Mouse (Mus musculus): Measurements from ENCODE around the gene Ran.
A peak's percentile ranks its signal among the peaks of the same experiment; 100 is the strongest.
"Not testable (repeated sequence)": the region's sequence is repeated elsewhere in the genome, so short reads cannot be mapped to it uniquely, and the experiment has no call there.

The Ran gene

DNA sequence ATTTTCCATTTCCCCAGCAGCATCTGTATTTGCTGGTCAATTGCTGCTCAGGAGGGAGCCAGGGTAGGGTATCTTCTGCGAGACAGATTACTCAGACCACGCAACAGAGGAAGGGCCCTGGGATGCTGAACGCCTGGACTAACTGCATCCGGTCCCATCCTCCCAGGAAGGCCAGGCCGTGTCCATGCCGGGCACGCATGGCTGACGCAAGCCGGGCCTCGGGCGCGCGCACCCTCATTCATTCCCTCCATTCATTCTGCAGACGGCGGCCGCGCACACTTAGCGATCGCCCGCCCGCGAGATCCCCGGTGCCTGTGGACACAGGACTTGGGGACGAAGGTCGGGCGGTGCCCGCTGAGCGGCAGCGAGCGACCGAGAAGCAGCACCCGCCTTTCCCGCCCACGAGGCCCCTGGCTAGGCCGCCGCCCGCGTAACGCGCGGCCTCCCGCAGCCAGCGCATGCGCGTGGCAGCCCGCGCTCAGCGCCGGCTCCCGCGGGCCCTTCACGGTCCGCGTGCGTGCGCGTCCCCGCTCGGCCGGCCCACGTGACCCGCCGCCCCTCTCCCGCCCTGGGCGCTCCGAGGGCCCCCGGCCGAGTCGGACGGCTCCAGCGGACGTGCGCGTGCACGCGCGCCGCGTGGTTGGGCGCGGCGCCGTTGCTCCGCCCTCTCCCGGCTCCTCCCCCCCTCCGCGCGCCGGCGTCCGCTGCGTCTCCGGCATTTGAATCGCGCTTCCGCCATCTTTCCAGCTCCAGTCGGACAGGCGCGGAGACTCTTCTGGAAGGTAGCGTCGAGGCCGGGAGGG lies at the start of gene Ran:
Gene Ran, plus strand, starts transcription at position 573 of the 803 bp plus-strand sequence.
- DNase-seq (ENCODE audit: low read depth, low spot score): peak; percentile 92

DNA sequence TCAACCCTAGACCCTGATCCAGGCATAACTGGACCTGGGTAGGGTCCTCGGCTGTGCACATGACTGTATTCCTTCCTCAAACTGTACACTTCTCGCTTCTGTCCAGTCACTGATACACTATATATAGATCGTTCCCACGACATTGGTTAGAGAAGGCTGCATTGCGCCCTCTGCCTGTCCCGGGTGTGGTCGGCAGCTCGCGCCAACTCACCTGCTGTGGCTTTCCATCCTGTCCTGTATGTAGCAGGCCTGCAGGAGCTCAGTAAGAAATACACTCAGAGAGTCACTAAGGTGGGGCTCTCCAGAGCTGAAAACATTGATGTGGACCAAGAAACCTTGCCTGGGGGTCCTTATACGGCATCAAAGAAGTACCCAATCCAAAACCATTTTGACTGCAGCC lies 49.0 kb upstream of the Ran start:
- DNase-seq (ENCODE audit: low read depth, low spot score): no peak

DNA sequence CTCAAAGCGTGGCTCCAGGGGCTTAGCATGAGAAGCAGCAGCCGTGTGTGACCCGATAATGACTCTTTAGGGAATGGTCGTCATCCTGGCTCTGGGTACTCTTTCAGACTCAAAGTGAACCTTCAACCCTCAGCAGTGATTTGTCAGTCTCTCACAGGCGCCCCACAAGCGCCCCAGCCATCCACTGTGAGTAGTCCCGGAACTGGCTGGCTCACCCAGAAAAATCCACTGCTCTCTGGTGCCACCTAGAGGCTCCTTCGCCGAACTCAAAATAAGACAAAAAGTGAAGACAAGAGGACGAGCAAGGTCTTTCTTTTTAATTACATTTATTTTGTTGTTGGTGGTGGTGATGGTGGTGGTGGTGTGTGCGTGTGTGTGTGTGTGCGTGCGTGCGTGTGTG lies 48.6 kb upstream of the Ran start:
- DNase-seq (ENCODE audit: low read depth, low spot score): peak; percentile 82

DNA sequence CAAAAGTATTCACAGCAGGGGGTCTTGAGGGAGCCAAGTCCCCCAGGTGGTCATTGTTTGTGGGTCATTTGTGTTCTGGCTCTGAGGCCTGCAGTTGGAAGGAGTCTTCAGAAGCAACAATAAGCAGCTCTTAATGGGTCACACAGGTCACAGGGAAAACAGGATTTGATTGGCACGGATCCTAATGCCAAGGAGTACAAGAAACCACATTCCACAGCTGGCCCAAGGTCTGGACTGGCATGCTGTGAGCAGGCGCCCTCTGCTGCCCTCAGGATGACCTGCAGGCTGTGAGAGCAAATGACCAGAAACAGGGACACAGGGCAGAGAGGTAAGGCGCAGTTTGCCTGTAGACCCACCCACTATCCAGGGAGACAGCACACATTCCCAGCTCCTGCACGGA lies 43.6 kb upstream of the Ran start:
- peak; percentile 22 for DNase-seq (ENCODE audit: low read depth, low spot score)

DNA sequence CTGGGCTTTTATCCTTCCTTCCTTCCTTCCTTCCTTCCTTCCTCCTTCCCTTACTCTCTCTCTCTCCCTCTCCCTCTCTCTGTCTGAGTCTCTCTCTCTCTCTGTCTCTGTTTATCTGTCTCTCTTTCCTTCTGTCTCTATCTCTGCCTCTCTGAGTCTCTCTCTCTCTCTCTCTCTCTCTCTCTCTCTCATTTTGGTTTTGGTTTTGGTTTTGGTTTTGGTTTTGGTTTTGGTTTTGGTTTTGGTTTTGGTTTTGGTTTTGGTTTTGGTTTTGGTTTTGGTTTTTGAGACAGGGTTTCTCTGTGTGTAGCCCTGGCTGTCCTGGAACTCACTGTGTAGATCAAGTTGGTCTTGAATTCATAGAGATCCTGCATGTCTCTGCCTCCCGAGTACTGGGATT lies 42.4 kb upstream of the Ran start:
- DNase-seq (ENCODE audit: low read depth, low spot score): not testable (repeated sequence)

DNA sequence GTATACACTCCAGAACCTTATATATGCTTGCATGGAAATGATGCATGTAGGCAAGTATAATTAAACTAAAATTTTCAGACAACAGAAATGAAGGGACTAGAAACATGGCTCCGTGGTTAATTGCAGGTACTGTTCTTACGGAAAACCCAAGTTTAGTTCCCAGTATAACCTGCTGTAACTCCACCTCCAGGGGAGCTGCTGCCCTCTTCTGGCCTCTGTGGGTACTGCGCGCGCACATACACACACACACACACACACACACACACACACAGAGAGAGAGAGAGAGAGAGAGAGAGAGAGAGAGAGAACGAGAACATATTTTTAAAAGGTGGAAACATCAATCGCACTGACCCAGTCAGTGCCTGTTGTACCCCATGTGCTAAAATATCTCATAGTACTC lies 40.9 kb upstream of the Ran start:
- no peak for DNase-seq (ENCODE audit: low read depth, low spot score)

DNA sequence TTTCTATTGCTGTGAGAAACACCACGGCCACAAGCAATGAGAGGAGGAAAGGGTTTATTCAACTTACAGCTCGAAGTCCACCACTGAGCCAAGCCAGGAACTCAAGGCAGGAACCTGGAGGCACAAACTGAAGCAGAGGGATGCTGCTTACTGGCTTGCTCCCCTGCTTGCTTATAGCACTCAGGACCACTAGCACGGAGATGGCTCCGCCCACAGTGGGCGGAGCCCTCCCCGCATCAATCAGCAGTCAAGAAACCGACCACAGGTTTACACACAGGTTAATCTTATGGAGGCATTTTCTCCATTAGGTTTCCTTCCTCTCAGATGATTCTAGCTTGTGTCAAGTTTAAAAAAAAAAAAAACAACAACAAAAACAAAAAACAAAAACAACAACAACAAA lies 39.0 kb upstream of the Ran start:
- DNase-seq (ENCODE audit: low read depth, low spot score): no peak

DNA sequence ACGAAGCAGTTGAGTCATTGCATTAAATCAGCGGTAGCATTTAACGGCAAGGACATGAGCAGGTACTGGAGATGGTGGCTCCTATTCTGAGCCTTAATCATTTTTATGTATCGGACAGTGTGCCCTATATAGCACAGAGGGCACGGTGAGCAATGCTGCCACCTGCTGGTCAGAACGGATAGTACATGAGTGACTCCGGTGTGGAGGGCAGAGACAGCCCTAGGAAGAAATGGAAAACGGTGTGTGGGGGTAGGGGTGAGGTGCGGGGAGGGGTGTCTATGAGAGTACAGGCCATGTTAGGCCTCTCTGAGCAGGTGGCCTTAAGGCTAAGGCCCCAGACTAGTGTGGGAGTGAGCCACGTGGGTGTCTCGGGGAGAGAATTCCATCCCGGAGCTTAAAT lies 38.3 kb upstream of the Ran start:
- peak; percentile 75 for DNase-seq (ENCODE audit: low read depth, low spot score)

DNA sequence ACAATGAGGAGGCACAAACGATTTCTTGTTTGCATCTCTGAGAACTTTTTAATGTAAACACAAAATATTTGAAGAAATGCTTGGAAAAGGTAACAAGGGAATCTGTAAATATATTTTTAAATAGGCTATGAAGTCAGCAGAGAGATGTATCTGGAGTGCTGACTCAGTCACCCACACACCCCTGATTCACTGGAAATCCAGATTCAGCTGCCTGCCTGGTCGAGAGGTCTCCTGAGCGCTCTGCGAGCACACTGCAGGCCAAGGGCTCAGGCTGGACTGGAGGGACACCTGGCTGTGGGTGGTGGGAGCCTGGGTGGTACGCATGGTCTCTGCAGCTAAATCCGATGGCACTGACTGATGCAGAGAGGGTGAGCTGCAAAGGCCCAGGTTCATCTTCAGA lies 35.3 kb upstream of the Ran start:
- DNase-seq (ENCODE audit: low read depth, low spot score): no peak

DNA sequence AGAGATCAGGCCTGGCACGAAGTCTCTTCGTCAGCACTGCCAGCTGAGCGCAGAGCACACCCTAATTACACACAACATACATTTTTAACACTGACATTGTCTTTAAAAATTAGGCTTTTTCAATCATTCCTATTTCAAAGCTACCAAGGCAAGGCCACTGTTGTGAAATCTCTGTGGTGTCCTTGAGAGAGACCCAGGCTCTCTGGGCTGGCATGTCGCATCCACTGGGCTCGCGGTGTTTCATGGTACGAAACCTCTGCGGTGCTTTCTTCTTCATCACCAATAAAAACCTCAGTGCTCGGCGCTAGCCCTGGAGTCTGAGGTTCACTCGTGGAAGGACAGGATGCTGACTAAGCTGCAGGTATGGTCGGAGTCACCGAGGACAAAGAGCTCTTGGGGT lies 33.9 kb upstream of the Ran start:
- no peak for DNase-seq (ENCODE audit: low read depth, low spot score)

DNA sequence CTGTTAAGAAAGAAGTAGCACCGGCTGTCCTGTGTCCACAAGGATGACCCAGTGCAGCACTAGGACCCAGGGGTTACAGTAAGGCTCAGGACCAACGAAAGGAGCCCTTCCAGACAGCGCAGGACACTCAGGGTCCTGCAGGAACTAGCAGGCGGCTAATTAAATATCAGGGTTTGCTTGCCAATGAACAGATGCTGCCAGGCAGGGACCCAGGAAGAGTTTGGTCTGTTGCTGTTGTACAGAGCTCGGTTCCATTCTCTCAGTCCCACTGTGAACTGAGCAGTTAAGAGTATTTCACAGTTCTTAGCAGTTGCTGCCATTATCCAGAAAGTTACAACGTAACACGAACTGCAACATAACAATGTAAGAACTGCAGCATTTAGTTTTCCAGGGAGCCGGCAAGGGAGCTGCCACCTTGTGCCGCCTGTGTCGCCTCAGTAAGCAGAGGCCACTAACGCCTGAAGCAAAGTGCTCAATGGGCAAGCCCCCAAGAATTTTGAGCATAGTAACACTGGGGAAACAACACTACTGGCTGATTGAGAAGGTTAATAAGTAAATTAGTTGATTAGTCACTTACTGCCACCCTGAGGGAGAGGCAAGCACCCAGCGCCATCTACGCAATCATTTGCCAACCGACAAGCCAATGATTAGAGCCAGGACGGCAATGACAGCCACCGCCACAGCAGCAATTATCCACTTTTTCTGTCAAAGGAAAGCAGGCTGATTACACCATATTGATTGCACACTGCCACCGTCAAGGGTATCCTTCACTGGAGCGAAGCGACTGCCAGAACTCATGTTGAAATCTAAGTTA lies 32.5 kb upstream of the Ran start:
- no peak for DNase-seq (ENCODE audit: low read depth, low spot score)

DNA sequence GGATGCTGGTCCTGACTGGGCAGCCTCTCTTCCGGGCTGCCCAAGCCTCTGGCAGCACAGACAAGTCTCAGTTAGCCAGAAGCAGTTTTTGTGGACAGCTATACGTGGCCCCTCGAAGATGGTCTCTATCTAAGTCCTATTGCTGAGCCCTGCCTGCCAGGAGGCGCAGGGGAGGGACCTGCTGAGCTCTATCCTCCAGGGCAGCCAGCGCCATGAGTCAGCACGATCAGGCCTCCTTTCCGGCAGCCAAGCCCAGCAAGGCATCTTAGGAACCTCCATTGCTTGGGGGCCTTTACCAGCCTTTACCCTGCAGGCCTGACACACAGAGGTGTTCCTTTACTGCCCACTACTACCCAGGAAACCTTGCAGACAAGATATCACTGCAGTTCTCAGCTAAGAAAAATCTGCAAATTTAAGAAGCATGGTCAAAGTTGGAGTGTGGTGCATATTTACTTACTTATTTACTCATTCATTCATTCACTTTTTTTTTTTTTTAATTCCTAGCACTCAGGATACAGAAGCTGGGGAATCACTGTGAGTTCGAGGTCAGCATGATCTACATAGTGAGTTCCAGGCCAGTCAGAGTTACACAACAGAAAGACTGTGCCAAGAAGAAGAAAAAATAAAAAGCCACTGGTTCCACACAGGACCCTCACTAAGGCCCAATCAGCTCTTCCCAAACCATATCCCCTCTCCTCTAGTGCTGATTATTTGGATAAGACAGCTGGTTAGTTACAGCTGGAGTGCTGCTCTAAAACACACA lies 19.0 kb upstream of the Ran start:
- peak; percentile 59 for DNase-seq (ENCODE audit: low read depth, low spot score)

DNA sequence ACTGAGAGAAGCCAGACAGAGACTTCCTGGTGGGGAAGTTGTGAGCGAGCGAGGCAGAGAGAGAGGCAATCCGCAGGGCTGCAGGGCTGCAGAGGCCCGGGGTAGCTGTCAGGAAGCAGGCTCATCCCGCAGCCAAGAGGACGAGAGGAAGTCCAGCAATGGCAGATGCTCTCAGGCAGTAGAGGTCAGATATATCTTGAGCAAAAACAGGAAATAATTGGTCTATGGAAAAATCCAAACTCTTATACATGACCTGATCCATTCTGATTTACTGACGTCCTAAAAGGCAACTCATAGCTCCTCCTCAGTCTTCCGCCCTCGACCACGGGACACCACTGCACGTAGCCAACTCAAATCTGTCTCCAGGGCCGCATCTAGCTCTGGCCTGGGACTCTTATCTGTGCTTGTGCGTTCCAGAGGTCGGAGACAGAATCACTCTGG lies 17.3 kb upstream of the Ran start:
- DNase-seq (ENCODE audit: low read depth, low spot score): no peak

DNA sequence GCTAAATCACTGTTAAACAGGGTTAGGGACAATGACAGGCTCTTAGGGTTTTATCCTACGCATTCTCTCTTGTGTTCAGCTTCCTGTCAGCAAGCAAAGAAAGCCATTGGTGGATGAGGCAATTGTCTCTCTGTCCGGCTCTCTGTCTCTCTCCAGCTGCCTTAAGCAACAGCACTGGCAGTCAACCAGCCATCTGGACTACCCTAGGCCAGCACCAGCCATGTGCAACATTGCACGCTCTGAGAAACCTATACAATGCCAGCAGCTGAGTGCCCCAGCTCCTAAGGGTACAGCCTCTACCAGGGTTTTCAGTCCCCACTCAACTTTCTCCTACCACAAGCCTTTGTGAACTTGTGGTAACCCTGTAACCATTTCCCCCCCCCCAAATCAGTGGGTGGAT lies 14.5 kb upstream of the Ran start:
- no peak for DNase-seq (ENCODE audit: low read depth, low spot score)

DNA sequence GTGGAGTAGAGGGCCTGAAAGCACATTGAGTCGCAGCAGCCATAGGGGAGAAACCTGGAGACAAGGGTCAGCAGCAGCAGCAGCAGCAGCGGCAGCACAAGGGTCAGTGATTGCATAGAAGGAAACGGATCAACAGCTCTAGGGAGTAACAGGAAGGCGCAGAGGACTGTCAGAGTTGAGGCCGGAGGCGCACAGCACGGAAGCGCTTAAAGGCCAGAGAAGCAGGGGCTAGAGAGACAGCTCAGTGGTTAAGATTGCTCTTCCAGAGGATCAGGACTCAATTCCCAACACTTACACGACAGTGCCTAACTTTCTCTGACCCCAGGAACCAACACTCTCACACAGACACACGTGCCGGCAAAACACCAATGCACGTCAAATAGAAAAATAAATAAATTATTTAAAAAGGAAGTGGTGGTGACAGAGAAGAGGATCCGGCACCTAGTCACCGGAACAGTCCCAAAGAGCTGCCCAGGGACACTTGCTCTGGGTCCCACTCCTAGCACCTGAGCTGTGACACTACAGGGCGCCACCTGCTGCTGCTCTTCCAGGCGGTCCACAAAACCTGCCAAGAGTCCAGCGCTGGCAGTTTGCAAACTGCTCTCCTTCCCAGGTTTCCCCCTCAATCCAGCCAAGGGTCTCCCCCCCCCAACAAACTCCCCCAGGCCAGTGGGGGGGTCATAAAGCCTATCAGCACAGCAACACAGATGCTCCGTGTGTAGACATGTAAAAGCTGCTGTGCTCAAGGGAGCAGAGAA lies 13.7 kb upstream of the Ran start:
- DNase-seq (ENCODE audit: low read depth, low spot score): no peak

DNA sequence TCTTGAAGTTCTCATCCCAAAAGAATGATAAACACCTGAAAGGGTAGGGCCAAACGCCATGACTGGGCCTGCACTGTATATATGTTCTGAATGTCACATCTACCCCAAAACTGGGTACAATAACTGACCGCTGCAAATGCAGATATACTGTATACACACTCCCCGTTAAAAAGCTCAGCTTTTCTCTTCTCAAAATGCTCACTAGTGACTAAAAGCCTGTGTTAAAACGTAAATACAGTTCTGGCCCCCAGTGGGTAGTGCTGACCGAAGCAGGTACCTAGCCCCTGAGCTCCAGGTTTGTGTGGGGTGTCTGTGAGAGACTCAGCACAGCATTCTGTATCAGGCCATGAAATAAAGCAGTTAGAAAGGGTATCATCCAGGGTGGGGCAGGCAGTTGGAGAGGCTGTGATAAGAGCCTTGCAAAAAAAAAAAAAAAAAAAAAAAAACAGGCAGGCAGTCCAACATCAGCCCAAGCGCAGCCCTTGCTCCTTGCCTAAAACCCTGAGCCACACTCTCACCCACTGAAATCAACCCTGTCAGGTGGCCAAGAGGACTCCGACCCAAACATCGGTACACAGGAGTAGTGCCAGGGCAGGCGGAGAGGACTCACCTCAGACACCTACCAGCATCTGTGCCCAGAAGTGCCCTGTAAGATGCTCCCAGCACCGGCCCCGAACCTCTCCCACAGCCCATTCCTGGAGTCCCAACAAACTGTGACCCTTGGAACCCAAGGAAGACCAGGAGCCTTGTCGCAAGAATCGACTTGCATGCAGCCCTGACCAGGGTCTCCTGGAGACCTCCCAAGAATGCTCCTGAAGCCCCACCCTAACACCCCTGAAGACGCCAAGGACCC lies 12.5 kb upstream of the Ran start:
- peak; percentile 33 for DNase-seq (ENCODE audit: low read depth, low spot score)

DNA sequence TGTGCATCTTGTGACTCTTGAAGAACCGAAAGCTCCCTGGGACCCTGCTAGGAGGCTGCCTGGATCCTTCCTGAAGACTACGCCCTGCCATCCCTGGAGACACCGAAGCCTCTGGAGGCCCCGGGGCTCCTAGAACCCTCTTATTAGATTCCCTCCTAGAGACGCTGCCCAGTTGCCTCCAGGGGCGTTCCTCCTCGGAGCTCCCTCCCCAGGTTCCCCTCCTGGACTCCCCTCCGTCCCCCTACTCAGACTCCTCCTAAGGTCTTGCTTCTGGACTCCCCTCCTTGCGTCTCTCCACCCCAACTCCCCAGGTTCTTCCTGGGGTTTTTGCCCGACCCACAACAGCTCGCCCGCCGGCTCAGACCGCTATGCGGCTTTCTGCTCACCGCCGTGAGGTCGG lies 11.9 kb upstream of the Ran start:
- peak; percentile 55 for DNase-seq (ENCODE audit: low read depth, low spot score)

DNA sequence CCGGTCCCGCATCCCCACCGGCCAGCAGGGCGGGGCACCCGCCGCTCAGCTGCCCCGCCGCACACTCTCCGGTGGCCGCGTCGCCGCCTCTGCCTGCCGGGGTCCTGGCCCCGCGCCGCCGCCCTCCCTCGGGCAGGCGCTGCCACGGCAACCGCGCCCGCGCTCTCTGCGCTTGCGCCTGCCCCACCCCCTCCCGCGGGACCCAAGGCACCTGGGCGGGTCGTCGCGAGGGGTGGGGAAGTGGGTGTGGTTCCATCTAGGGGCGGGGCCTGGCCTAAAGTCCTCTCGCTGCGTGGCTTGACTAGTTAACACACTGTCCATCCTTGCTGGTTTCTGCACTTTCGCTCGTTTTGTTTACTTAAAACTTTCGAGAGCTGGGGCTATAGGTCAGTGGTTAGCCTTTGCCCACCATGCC lies 11.4 kb upstream of the Ran start, which contains the start of gene Stx2:
Gene Stx2, minus strand, starts transcription at position 163 of the 415 bp plus-strand sequence.
- DNase-seq (ENCODE audit: low read depth, low spot score): peak; percentile 86

DNA sequence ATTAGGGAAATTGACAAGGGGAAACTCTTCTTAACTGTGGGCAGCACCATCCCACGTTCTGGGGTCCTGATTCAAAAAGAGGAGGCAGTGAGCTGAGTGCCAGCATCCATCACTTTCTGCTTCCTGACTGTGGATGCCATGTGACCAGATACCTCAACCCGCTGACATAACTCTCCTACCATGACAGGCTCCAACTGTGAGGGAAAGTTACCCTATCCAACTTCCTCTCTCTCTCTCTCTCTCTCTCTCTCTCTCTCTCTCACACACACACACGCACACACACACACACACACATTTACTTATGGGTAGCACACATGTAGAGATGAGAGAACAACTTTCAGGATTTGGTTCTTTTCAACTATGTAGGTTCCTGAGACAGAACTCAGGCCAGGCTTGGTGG lies 10.3 kb upstream of the Ran start:
- DNase-seq (ENCODE audit: low read depth, low spot score): no peak

DNA sequence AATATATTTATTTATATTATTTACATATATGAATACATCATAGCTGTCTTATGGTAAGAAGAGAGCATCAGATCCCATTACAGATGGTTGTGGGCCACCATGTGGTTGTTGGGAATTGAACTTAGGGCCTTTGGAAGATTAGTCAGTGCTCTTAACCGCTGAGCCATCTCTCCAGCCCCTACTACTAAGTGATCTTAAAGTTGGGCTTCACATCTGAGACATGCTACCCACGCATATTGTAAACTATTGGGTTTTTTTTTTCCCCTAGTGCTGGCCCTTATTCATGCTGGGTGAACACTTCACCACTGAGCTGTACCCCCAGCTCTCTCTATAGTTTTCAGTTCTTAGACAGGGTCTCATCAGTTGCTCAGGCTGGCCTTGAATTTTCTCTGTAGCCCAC lies 8.9 kb upstream of the Ran start:
- DNase-seq (ENCODE audit: low read depth, low spot score): no peak
